Mouse (Mus musculus) forebrain, embryonic 15.5 days (tissue): ENCODE data around the gene H2-M10.2. TPM values are rescaled to one million over a fixed set of nuclear protein-coding genes. Genes with fewer than 3 reads are reported as not detected.
"Not testable (repeated sequence)": the region's sequence is repeated elsewhere in the genome, so short reads cannot be mapped to it uniquely, and the experiment has no call there.

Experiments
- ATAC-seq: fragments of 200-750 bp; cut with Nextera tagmentation; replicated peaks from 2 replicates; pipeline ENCODE4 v1.8.0; 2017; ENCODE audit warnings: mild to moderate bottlenecking, moderate TSS enrichment, moderate library complexity
- H3K27ac ChIP-seq: fragments of 300-500 bp; sonication (generic); replicated peaks from 2 replicates; pipeline ENCODE4 v1.5.1; 2015; ENCODE audit warnings: mild to moderate bottlenecking, inconsistent platforms
- H3K27me3 ChIP-seq: fragments of 300-500 bp; sonication (generic); 2 replicates; pipeline ENCODE4 v1.6.1; 2015; ENCODE audit warnings: inconsistent platforms
- H3K36me3 ChIP-seq: fragments of 300-500 bp; sonication (generic); 2 replicates; pipeline ENCODE4 v1.6.1; 2015; ENCODE audit warnings: mild to moderate bottlenecking, inconsistent platforms
- H3K4me1 ChIP-seq: fragments of 300-500 bp; sonication (generic); 2 replicates; pipeline ENCODE4 v1.6.1; 2015; ENCODE audit warnings: inconsistent platforms
- H3K4me2 ChIP-seq: fragments of 300-500 bp; sonication (generic); replicated peaks from 2 replicates; pipeline ENCODE4 v1.6.1; 2015; ENCODE audit warnings: mild to moderate bottlenecking, inconsistent platforms
- H3K4me3 ChIP-seq: fragments of 300-500 bp; sonication (generic); 2 replicates; pipeline ENCODE4 v1.5.1; 2015; ENCODE audit warnings: mild to moderate bottlenecking, inconsistent platforms
- H3K9ac ChIP-seq: fragments of 300-500 bp; sonication (generic); replicated peaks from 2 replicates; pipeline ENCODE4 v1.6.1; 2015; ENCODE audit warnings: mild to moderate bottlenecking, inconsistent platforms
- H3K9me3 ChIP-seq: fragments of 300-500 bp; sonication (generic); 2 replicates; pipeline ENCODE4 v1.6.1; 2016; ENCODE audit warnings: inconsistent platforms
- WGBS: fragments of 180-500 bp; shearing (Covaris S2); methylation state at CpG from one replicate; pipeline ENCODE4 v1.1.7; 2015; ENCODE audit warnings: mixed read lengths; 5-methylcytosine and 5-hydroxymethylcytosine counted together
- polyA plus RNA-seq: library from polyadenylated mRNA; unstranded; fragments of >200 nt; fragmentation: Nextera tagmentation; extraction: Ambion mirVana; gene quantifications from 2 replicates; pipeline ENCODE4 v1.2.1, GENCODE M21; 2015

Gene H2-M10.2
- polyA plus RNA-seq: not detected in 2 replicates

DNA sequence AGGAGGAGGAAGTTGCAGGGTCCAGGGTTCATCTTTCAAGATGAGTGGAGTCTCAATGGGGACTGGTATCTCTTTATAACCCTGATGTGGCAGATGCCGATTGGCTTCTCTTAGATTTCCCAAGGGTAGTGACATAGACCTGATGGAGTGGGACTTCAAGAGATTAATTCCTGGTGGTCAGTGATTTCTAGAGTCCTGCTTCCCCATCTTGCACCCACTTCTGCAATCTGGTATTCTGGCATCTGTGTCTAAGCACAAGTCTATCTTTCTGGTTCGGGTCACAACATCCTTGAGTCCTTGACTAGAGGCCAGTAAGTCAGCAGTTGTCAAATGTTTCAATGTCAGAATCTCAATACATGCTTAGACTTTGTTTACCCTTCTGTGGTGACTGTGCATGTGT is at the start of gene H2-M10.2:
Gene H2-M10.2, minus strand, starts transcription at position 101 of the 400 bp plus-strand sequence.
- H3K9me3 ChIP-seq: no peaks in the 10 kb centered on the region
- no peak within 1 kb of the TSS for H3K4me3 ChIP-seq
- H3K27ac ChIP-seq: no peak within 1 kb of the TSS
- H3K4me2 ChIP-seq: no peak within 1 kb of the TSS
- H3K4me1 ChIP-seq: no peaks in the 10 kb centered on the region
- H3K9ac ChIP-seq: no peak within 1 kb of the TSS
- 95% methylated on average over 2 of the region's 2 CpGs for WGBS
- peaks cover 14% of the 10 kb centered on the region; the same call in 1 of the 2 replicates for H3K36me3 ChIP-seq
- H3K27me3 ChIP-seq: no peaks in the 10 kb centered on the region
- ATAC-seq: no peak

DNA sequence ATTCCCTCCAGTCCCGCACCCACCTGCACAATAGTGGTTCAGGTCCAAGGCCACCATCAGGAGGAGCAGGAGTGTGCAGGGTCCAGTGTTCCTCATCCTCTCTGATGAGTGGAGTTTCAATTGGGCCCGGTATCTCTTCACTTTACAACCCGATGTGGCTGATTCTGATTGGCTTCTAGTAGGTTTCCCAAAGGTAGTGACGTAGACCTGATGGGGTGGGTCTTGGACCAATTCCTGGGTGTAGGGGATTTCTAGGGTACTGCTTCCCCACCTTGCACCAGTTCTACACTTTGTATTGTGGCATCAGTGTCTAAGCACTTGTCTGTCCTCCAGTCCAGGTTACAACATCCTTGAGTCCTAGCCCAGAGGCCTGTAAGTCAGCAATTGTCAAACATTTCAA is 39.8 kb upstream of the H2-M10.2 start, which contains the start of gene H2-M10.1:
Gene H2-M10.1, minus strand, starts transcription at position 101 of the 400 bp plus-strand sequence.
- 91% methylated on average over 4 of the region's 4 CpGs for WGBS
- no peaks in the 10 kb centered on the region for H3K4me1 ChIP-seq
- no peak within 1 kb of the TSS for H3K9ac ChIP-seq
- no peak within 1 kb of the TSS for H3K27ac ChIP-seq
- H3K27me3 ChIP-seq: no peaks in the 10 kb centered on the region
- H3K4me3 ChIP-seq: no peak within 1 kb of the TSS
- no peak within 1 kb of the TSS for H3K4me2 ChIP-seq
- H3K36me3 ChIP-seq: no peaks in the 10 kb centered on the region
- ATAC-seq: no peak
- no peaks in the 10 kb centered on the region for H3K9me3 ChIP-seq

- H3K27ac ChIP-seq: peak overlapping the region; percentile 90
- H3K9me3 ChIP-seq: no peaks in the 10 kb centered on the region
- 16% methylated on average over 5 of the region's 5 CpGs for WGBS
Measured at GRCm38 (mm10) chr17:36315689-36316253, 29.5 kb upstream of the H2-M10.2 start.

DNA sequence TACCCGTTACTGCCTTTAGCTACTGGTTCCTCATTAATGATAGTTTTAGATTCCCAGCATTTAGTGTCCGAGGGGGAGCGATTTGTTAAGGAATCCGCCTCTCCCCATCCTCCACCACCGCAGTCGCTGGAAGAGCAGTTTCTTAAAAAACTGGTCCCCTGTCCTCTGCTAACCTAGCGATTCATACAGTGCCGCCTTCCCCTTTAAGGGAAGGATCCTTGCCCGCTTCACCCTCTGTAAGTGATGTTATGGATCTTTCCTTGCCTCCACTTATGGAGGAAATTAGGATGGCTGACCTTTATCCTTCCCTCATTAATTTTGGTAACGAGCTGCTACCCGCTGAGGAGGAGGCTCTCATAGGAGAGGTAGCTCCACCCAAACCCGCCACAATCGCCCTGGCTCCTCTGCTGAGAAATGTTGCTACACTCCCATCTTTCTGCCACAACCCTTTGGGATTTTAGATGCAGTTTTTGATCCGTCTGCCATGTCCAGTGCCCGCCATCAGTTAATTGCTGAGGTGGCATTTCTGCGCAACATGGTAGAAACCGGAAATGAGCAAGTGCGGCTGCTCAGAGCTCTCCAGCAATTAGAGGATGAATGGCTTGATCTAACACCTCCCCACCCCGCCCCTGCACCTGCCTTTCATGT is 28.9 kb upstream of the H2-M10.2 start:
- Histone ChIP-seq H3K4me2 (peak overlapping the region; percentile 75), H3K9me3 (no peaks in the 10 kb centered on the region), H3K4me3 (peak overlapping the region; percentile 58), H3K27me3 (no peaks in the 10 kb centered on the region), H3K9ac (peak overlapping the region; percentile 59), H3K4me1 (peaks cover 6% of the 10 kb centered on the region), H3K27ac (peak overlapping the region; percentile 90), H3K36me3 (no peaks in the 10 kb centered on the region)
- peak; percentile 93 for ATAC-seq
- under 1% methylated on average over 19 of the region's 19 CpGs for WGBS

More at GRCm38 (mm10) chr17:36315689-36316253, 29.5 kb upstream of the H2-M10.2 start:
- Histone ChIP-seq H3K4me1 (peaks cover 6% of the 10 kb centered on the region), H3K9ac (peak overlapping the region; percentile 59), H3K4me3 (peak overlapping the region; percentile 58), H3K27me3 (no peaks in the 10 kb centered on the region), H3K4me2 (peak overlapping the region; percentile 75), H3K36me3 (no peaks in the 10 kb centered on the region)
- peak; percentile 61 for ATAC-seq

GRCm38 (mm10) chr17:36314511-36314910 is 28.2 kb upstream of the H2-M10.2 start:
- Histone ChIP-seq H3K9ac (peak overlapping the region; percentile 59), H3K36me3 (no peaks in the 10 kb centered on the region), H3K27ac (peak overlapping the region; percentile 90), H3K9me3 (no peaks in the 10 kb centered on the region), H3K4me1 (peaks cover 6% of the 10 kb centered on the region), H3K4me2 (peak overlapping the region; percentile 75), H3K4me3 (peak overlapping the region; percentile 58), H3K27me3 (no peaks in the 10 kb centered on the region)
- ATAC-seq: peak; percentile 71
- 1% methylated on average over 9 of the region's 9 CpGs for WGBS

DNA sequence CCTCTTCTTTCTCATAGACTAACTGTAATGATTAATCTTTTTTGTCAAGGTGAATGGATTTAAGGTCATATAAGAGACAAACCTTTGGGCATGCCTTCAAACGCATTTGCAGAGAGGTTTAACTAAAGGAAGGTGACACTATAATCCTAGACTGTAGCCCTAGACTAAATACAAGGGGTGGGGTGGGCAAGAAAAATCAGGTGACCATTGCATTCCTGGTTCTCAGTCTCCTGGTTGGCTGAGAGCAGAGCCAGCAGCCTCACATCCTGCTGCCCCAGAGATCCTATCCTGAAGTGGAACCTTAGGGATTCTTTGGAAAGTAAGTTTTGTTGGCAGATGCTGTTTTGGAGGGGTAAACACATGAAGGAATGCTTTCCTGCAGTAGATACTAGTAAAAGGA is 23.0 kb upstream of the H2-M10.2 start:
- no peaks in the 10 kb centered on the region for H3K36me3 ChIP-seq
- no peaks in the 10 kb centered on the region for H3K27me3 ChIP-seq
- H3K4me2 ChIP-seq: no peak overlapping the region
- H3K4me3 ChIP-seq: no peak overlapping the region
- ATAC-seq: no peak
- no peak overlapping the region for H3K9ac ChIP-seq
- 41% methylated on average over 1 of the region's 1 CpGs for WGBS
- H3K27ac ChIP-seq: no peak overlapping the region
- H3K4me1 ChIP-seq: no peaks in the 10 kb centered on the region
- no peaks in the 10 kb centered on the region for H3K9me3 ChIP-seq

GRCm38 (mm10) chr17:36308855-36309254 is 22.6 kb upstream of the H2-M10.2 start:
- H3K27me3 ChIP-seq, H3K4me3 ChIP-seq, H3K27ac ChIP-seq, H3K9me3 ChIP-seq, H3K9ac ChIP-seq, H3K36me3 ChIP-seq, H3K4me1 ChIP-seq: not testable (repeated sequence)
- WGBS: under 1% methylated on average over 3 of the region's 3 CpGs
- ATAC-seq: peak; percentile 72
- H3K4me2 ChIP-seq: peak overlapping the region; percentile 20; the same call in 1 of the 2 replicates

GRCm38 (mm10) chr17:36281521-36282245 is 4.6 kb downstream of the H2-M10.2 start:
- no peak for ATAC-seq
- H3K36me3 ChIP-seq: peaks cover 29% of the 10 kb centered on the region; the same call in 1 of the 2 replicates
- H3K9me3 ChIP-seq: no peaks in the 10 kb centered on the region
- 92% methylated on average over 4 of the region's 4 CpGs for WGBS
- H3K27me3 ChIP-seq: no peaks in the 10 kb centered on the region
- no peaks in the 10 kb centered on the region for H3K4me1 ChIP-seq
- no peak overlapping the region for H3K27ac ChIP-seq
- no peak overlapping the region for H3K9ac ChIP-seq
- H3K4me3 ChIP-seq: no peak overlapping the region
- H3K4me2 ChIP-seq: no peak overlapping the region

DNA sequence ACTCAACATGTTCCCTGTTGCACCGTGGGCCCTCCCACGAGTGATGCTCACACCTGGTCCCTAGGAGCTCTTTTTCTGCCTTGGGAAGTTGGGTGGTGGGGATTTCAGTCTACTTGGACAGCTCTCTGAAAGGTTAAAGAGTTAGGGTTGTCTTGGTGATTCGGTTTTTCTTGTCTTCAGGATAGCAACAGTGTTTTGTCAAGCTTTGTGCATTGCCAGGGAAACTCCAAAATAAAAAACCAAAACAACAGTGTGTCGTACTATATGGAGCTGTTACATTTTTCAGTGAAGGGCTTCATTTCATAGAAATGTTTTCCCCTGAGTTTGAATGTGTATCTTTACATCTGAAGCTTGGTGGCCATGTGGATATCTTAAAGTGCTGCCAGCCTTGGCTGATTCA is 11.5 kb downstream of the H2-M10.2 start:
- 90% methylated on average over 4 of the region's 4 CpGs for WGBS
- Histone ChIP-seq H3K4me2 (no peak overlapping the region), H3K27ac (no peak overlapping the region), H3K9me3 (no peaks in the 10 kb centered on the region), H3K27me3 (no peaks in the 10 kb centered on the region), H3K4me1 (peaks cover 38% of the 10 kb centered on the region), H3K4me3 (no peak overlapping the region), H3K9ac (no peak overlapping the region), H3K36me3 (peaks cover 8% of the 10 kb centered on the region; the same call in 1 of the 2 replicates)
- ATAC-seq: no peak

GRCm38 (mm10) chr17:36273796-36274195 is 12.5 kb downstream of the H2-M10.2 start:
- peaks cover 8% of the 10 kb centered on the region; the same call in 1 of the 2 replicates for H3K36me3 ChIP-seq
- WGBS: 91% methylated on average over 4 of the region's 4 CpGs

DNA sequence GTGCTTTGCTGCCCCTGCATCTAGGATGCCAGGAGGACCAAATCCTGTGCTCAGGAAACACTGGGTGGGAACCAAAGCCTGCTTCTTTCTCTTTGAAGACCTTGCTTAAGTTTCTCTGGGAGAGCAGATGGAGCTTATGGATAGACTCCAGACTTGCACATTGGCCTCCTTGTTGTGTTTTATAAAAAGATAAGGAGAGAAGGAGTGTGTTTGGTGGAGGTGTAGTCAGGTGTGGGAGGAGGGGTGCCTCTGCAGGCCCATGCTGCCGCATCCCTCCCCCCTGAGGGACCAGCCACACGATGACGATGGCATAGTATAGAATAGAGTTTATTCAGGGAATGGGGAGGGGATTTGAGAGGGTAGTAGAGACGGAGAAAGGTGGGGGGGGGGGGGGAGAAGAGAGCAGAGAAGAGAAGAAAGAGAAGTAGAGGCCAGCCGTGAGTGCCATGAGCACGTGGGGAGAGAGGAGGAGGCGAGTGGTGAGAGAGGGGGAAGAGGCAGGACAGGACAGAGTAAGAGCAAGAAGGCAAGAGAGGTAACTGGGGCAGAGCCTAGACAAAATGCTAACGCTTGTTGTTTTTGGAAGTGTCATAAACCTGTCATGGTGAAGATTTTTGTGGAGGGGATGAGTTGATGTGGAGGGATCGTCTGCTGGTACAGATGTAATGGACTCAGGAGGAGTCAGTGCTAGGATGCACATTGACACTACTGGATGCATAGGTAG is 13.5 kb downstream of the H2-M10.2 start:
- peaks cover 41% of the 10 kb centered on the region for H3K4me1 ChIP-seq
- 89% methylated on average over 9 of the region's 9 CpGs for WGBS
- ATAC-seq: no peak

More at GRCm38 (mm10) chr17:36273796-36274195, 12.5 kb downstream of the H2-M10.2 start:
- Histone ChIP-seq H3K9me3 (no peaks in the 10 kb centered on the region), H3K27ac (no peak overlapping the region), H3K4me2 (no peak overlapping the region), H3K9ac (no peak overlapping the region), H3K4me1 (peaks cover 41% of the 10 kb centered on the region), H3K4me3 (no peak overlapping the region), H3K27me3 (no peaks in the 10 kb centered on the region)
- no peak for ATAC-seq

More for the DNA sequence above, 13.5 kb downstream of the H2-M10.2 start:
- Histone ChIP-seq H3K36me3 (peaks cover 6% of the 10 kb centered on the region), H3K27ac (no peak overlapping the region), H3K27me3 (no peaks in the 10 kb centered on the region), H3K4me3 (peak overlapping the region; percentile 98), H3K9ac (peak overlapping the region; percentile 87), H3K4me2 (peak overlapping the region; percentile 91), H3K9me3 (no peaks in the 10 kb centered on the region)
